Mouse (Mus musculus) left cerebral cortex, adult 6 months (tissue): ENCODE results near the gene Tnnt1. TPM values are rescaled to one million over a fixed set of nuclear protein-coding genes. Genes with fewer than 3 reads are reported as not detected.

ENCODE experiments used
- long read RNA-seq, 2 experiments: library from polyadenylated mRNA; unstranded; transcript quantifications; one replicate each; pipeline ENCODE4 v2.0.0; 2019 to 2020
- polyA plus RNA-seq: library from polyadenylated mRNA; unstranded; fragments of <200 nt; fragmentation: Nextera tagmentation; gene quantifications from 2 replicates; pipeline ENCODE4 v1.2.3, GENCODE M21; 2021

Gene Tnnt1
- polyA plus RNA-seq = 7.3 and 8.6 TPM in 2 replicates
- long read RNA-seq, experiment 1, partial matches to known transcripts = 2 of 8 reads
- long read RNA-seq, experiment 1, other reads (novel, unspliced or antisense) = 6 of 8 reads
- long read RNA-seq, experiment 2 = 0 reads

DNA sequence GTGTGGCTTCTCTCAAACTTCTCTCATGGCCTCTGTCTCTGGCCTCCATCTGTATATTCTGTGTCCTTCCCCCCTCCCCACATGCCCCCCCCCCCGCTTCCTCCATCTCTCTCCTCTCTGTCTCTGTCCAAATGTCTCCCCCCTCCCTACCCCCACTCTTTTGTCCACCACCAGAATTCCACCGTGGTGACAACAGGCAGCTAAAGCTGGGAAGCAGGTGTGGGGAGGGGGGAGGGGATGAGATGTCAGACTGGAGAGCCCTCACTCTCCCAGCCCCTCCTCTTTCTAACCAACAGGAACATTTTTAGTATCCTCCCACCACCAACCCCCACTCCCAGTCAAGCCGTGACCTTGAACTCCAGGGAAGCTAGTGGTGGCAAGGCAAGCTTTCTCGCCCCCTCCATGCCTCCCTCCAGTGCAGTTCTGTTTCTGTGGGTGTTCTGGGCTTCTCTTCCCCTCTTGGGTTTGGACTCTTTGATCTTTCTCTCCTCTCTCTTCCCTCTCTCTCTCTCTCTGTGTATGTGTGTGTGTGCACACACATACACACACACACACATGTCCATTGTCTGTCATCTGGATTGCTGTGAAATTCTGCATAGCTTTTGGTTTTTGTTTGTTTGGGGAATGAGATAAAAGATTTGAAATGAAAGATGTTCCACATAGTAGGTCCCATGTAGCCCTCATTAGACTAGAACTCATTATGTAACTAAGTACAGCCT, at the start of gene Tnnt1:
Tnnt1 (minus strand) TSS at position 51 of the 719 bp plus-strand sequence.

DNA sequence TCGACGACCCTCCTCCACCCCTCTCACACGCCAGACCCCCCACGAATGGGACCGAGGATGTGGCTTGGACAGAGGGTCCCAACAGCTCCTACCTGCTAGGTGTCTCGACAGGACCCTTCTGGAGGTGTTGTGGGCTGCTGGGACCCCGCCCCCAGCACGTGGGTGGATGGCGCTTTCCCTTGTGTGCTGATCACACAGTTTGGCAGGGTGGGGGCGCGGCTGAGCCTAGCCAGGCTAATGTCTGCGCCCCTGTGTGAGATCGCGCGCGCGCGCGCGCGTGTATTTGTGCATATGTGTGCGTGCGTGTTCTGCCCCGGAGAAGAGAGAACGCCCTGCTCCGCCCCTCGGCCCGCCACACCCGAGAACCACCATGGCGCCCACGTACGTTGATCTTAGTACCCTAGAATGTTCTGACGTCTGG, 31.0 kb upstream of the Tnnt1 start, which contains the start of gene Syt5:
Syt5 (minus strand) TSS at position 321 of the 421 bp plus-strand sequence.

DNA sequence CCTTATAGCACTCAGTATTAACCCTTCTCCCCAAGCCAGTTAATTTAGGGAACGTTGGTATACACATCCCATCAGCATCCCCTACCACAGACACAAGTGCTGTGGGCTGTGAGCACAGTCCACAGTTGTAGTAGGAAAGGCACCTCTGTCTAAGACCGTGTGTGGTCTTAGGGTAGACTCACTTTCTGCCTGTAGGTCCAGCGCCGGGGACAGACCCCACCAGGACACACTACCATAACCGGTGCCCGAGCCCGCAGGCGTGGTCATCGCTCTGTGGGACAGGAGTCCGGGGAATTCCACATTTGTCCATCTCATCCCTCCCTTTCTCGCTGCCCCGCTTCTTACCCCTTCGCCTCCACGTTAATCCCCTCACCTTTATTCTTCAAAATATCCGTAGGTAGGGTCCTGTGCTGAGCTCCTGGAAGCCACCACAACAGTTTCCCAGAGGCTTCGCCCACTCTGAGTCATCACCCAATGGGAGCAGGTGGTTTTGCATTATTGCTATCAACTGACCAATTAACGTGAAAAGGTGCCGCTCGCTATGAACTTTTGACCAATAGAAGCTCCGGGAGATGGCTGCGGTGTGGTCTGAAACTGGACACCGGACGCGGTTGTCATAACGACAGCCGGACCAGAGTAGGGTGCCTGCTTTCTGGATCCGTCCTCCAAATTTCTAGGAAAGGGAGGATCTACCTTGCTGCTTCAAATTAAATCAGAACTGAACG, 16.0 kb upstream of the Tnnt1 start, which contains the start of gene Dnaaf3:
Dnaaf3 (minus strand) TSS at position 449 of the 725 bp plus-strand sequence.

DNA sequence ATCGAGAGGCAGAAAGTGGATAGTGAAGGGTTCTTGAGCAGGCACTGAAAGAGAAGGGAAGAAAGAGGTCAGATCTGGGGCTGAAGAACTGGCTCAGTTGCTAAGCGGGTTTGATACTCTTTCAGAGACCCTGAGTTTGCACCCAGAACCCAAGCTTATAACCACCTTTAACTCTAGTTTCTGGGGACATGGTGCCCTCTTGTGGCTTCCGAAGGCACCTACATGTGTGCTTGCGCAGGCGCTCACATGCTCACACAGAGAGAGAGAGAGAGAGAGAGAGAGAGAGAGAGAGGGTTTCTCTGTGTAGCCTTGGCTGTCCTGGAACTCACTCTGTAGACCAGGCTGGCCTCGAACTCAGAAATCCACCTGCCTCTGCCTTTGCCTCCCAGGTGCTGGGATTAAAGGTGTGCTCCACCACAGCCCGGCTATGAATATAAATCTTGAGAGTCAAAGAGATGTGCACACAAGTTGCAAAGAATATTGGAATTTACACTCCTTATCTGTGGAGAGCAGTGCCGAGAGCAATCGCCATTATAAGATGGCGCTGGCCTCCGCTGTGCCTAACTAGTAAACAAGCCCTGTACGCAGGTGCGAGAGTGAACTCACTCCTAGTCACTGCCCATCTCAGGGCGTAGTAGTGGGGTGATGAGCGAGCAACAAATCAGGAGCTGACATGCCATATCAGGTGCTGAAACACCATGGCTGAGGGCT, 8.2 kb upstream of the Tnnt1 start, which contains the start of gene Tnni3:
Tnni3 (minus strand) TSS at position 18 of the 711 bp plus-strand sequence.

DNA sequence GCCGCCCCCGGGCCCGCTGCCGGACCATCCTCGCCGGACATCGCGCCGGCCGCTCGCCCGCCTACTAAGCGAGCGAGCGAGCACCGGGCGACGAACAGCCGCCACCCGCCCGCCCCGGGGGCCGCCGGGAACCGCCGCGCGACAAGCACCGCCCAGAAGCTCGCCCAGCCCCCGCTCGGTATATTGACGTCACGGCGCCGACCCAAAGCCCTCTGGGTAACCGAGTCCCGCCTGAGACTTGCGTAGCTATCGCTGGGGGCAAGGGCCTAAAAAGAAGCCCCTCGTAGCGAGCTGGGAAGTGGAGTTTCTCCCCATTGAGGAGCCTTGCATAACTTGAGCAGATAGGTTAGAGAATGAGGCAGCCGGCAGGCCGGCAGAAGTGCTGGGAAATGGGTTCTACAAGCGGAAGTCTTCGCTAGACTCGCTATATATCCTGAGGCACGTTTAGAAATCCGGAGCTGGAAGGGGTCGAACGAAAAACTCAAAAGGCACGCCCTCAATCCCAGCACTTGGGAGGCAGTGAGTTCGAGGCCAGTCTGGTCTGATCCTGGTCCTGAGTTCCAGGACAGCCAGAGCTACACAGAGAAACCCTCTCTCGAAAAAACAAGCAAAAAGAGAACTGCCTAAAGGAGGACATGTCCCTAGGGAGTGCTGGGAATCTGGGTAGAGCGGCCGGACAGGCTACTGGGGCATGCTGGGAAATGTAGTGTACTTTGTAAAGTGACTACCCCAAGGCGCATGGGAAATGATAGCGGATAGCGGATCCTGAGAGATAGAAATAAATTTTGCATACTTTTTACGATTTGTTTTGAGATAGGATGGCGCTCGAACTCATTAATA, 14.4 kb downstream of the Tnnt1 start, which contains the start of gene Ppp1r12c:
Ppp1r12c (minus strand) TSS at position 123 of the 840 bp plus-strand sequence.

DNA sequence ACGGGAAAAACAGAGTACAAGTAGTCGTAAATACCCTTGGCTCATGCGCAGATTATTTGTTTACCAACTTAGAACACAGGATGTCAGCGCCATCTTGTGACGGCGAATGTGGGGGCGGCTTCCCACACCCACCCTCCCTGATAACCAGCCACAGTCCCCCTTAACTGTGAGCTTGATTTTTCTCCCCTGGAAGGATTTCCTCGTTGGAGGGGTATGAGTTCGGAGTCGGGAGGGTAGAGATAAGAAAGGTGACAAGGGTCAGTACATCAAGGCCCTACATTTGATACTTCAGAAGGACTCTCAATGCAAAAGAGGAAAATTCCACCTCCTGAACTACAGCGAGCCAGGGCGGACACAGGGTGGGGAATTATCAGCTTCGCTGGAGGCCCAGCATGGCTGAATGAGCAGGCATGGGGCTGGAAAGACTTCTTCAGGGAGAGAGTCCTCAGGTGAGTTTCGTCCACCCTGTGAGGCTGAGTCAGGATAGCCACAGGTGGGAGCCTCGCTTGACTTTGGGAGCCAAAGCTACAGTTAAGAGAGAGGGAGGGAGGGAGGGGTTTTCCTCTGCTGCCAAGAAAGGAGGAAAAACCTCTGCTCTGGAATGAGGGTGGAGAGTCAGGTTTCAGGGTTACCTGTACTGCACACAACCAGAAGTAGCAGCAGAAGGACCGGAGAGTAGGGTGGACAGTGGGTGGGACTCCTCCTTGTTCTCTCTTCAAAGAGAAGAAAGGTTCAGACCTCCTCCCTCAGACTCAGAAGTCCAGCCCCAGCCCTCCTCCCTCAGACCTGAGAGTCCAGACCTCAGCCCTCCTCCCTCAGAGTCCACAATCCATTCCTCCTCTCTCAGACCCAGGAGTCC, 55.4 kb downstream of the Tnnt1 start, which contains the start of gene Eps8l1:
Eps8l1 (plus strand) TSS at position 99 of the 859 bp plus-strand sequence.

Other genes with a start within 250 kb of the Tnnt1 start
- not detected in 2 replicates for gene Ncr1, start 178.7 kb downstream of the Tnnt1 start, polyA plus RNA-seq
- not detected in 2 replicates for gene Gp6, start 118.6 kb downstream of the Tnnt1 start, polyA plus RNA-seq
- gene Rdh13, start 70.7 kb downstream of the Tnnt1 start, polyA plus RNA-seq = 24.3 and 35.4 TPM in 2 replicates
- 2.8 and 4.0 TPM in 2 replicates for gene Eps8l1, start 55.7 kb downstream of the Tnnt1 start, polyA plus RNA-seq
- gene Ppp1r12c, start 14.7 kb downstream of the Tnnt1 start, polyA plus RNA-seq = 18.1 and 20.2 TPM in 2 replicates
- gene Tnni3, start 7.8 kb upstream of the Tnnt1 start, polyA plus RNA-seq = 0.43 TPM in 1 of 2 replicates, not detected in the other
- 0.09 and 0.18 TPM in 2 replicates for gene Dnaaf3, start 16.1 kb upstream of the Tnnt1 start, polyA plus RNA-seq
- 300 and 304 TPM in 2 replicates for gene Syt5, start 31.2 kb upstream of the Tnnt1 start, polyA plus RNA-seq
- gene Ptprh, start 87.7 kb upstream of the Tnnt1 start, polyA plus RNA-seq = 0.26 and 0.45 TPM in 2 replicates
- 0.40 TPM in 2 replicates for gene Tmem86b, start 115.0 kb upstream of the Tnnt1 start, polyA plus RNA-seq
- 4.6 and 8.6 TPM in 2 replicates for gene Ppp6r1, start 142.6 kb upstream of the Tnnt1 start, polyA plus RNA-seq
- 128 and 156 TPM in 2 replicates for gene Hspbp1, start 168.7 kb upstream of the Tnnt1 start, polyA plus RNA-seq
- 5.6 and 6.8 TPM in 2 replicates for gene Brsk1, start 174.2 kb upstream of the Tnnt1 start, polyA plus RNA-seq
- gene Tmem150b, start 208.9 kb upstream of the Tnnt1 start, polyA plus RNA-seq = 0.25 TPM in 1 of 2 replicates, not detected in the other
- 4.4 and 5.7 TPM in 2 replicates for gene Kmt5c, start 223.7 kb upstream of the Tnnt1 start, polyA plus RNA-seq
- 14.4 and 16.7 TPM in 2 replicates for gene Cox6b2, start 236.7 kb upstream of the Tnnt1 start, polyA plus RNA-seq